Mouse (Mus musculus): ENCODE results near the gene Ptf1a.

The Ptf1a gene

DNA sequence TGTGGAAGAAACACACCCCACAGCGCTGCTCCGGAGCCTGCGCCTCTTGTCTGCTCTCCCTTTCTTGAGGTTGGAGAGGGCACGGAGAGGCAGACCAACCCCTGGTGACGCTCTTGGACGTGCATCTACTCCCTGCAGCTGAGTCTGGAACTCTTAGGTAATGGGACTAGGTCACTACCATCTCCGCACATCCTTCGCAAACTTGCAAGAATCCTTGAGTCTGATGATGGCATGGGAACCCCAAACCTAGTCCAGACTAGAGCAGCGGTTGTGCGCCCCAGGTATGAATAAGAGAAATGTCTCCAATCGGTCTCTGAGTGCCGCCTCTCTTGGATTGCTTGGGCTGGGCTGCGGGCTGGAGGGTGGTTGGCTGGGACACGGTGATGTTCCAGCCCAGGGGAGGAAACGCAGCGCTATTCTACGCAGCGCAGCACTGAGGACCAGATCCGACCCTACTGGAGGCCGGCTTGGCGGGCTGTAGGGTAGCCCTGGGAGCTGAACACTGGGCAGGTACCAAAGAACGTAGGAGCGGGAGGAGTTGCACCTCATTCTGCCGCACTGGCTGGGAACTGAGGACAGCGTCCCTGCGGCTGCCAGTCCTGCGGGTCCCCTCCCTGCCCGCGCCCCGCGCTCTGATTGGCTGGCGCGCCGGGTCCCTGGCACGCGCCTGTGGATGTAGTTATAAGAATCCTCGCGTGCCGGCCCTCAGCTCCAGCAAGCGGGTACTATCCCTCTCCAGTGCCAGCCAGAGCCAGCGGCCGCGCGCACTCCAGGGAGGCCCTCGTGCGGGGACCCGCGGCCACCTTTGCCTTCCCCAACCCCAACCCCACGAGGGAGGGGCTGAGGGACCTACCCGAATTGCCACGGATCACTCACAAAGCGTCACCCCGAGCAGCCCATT is at the start of gene Ptf1a:
Gene Ptf1a, plus strand, starts transcription at position 733 of the 901 bp plus-strand sequence.
- DNase-seq (ENCODE audit: low spot score in 2 of 2): no peak

DNA sequence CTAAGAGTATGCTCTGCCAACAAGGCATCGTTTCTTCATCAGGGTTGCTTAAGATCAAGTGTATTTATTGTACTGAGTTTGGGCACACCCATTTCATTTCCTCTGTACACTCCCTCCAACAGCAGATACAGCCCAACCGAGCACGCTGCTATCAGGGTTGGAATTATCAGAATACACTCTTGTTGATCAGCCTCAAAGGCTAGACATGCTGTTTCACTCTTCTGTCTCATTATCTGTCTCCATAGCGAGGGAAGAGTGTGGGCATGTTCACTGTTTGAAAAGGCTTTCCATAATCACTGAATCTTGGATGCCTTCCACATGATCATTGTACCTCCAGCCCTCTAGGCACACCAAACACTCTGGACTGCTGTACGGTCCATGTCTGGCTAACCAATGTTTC is 40.1 kb upstream of the Ptf1a start:
- DNase-seq (ENCODE audit: low spot score in 2 of 2): no peak

DNA sequence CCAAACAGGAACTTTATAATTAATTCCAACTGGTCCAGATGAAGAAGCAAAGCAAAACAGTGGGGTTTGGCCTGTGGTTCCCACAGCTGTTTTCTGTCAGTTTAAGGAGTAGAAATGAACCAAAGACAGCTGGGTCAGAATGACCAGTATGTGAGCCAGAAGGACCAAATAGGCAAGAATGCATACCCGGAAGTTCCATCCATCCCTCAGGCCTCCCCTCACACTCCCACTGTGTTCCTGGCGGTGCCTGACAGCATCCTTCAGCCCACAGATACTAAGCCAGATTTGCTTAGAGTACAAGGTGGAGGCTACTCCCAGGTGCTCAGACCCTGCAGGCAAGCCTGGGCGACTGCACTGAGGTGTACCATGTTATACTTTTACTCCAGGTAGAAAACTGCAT is 38.9 kb upstream of the Ptf1a start:
- DNase-seq (ENCODE audit: low spot score in 2 of 2): no peak

DNA sequence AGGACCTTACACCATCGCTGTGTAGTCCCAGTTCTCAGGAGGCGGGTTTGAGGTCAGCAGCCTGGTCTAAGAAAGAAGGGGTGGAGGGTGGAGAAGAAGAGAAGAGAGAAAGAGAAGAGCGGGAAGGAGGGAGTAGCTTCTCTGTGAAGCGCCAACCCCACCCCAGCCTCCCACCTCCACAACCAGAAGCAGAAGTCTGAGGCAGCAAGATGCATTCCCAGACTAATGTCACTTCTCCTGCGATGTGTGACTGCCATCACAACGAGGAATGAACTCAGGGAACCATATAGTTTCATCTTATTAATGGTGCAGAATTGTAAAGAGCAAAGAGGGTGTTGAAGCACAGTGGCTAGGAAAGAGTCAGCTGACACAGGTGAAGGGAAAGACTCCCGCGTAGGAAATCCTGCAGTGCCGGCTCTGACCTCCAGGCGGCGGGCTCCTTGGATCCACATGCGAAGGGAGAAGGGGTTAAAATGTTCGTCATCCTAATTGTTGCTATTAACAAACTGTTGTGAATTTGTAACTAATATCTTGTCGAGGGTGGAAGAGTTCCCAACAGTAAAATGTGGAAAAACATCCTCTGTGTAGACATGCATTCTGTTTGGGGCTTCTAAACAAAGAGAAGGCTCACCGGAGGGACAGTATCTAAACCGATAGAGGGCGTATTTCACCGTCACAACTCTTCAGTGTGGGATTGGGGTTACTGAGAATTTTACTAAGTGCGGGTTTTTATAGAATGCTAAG is 31.1 kb upstream of the Ptf1a start:
- DNase-seq (ENCODE audit: low spot score in 2 of 2): peak; percentile 58 to 71

DNA sequence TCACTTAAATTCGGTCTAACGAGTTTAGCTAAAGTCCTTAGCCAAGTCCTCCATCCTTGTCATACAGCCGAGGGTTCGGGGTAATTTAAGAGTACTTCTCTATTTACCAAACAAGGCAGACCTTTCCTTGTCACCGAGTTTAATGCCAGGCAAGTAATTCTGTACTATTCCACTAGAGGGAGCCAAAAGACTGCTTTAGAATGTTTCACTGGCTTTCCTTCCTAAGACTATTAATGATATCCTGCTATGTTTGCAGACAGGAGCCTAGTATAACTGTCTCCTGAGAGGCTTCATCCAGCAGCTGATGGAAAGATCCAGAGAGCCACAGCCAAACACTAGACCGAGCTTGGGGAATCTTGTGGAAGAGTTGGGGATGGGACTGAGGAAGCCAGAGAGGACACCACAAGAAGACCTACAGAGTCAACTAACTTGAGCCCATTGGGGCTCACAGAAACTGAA is 30.4 kb upstream of the Ptf1a start:
- peak in 1 of 2 experiments; percentile 50 for DNase-seq (ENCODE audit: low spot score in 2 of 2)

DNA sequence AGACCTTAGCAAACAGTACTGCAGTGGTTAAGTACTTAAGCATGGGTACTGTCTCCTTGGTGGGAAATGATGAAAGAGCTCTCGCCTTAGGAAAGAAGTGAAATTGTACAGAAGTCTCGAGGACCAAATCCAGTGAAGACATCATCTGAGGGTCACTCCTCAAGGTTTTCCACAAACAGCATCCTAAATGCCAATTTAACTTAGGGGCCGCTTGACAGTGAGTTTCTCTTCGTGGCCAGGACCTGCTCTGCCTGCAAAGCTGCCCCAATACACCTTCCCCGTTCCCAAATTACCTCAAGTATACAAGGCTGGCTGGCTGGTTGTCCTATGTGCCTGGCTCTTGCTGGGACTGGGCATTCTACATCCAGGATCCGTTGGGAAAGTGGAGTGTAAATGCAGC is 29.4 kb upstream of the Ptf1a start:
- no peak for DNase-seq (ENCODE audit: low spot score in 2 of 2)

DNA sequence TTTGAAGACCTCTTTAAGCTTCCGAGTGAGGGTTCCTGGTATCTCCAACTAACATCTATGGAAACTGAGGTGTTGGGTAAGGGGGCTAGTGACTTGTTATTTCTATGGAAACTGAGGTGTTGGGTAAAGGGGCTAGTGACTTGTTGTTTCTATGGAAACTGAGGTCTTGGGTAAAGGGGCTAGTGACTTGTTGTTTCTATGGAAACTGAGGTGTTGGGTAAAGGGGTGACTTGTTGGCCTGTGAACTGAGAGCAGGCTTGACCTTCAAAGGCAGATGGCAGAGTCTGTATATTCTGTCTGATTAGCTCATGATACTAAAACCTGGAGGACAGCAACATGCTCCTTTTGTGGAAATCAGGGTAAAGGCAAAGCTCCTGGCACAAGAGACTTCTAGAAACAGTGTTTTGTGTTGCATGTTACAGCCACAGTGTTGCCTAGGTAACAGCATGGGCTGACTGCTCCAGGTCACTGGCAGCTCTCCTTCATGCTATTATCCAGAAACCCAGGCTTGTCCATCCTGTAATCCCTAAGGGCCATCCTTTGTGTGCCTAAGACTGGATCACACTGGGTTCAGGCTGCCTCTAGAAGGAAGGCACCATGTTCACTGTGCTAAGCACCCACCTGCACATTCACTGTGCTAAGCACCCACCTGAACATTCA is 25.6 kb upstream of the Ptf1a start:
- no peak for DNase-seq (ENCODE audit: low spot score in 2 of 2)

DNA sequence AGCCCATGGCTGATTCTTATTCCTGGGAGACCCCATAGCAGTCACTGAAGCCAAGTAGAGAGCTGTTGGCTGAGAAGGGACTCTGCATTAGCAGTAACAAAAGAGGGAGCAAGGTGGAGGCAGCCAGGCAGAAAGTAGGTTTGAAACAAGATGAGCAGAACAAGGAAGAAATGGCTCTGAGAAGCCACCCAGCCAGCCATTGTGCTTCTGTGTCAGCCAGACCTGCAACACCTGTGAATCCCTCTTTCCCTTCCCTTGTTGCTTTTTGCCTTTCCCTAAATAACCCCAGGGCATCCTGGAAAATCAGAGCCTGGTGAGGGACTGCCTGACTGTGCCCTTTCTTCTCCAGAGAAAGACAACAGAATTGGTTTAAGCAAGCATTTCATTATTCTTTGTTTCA is 23.2 kb upstream of the Ptf1a start:
- no peak for DNase-seq (ENCODE audit: low spot score in 2 of 2)

DNA sequence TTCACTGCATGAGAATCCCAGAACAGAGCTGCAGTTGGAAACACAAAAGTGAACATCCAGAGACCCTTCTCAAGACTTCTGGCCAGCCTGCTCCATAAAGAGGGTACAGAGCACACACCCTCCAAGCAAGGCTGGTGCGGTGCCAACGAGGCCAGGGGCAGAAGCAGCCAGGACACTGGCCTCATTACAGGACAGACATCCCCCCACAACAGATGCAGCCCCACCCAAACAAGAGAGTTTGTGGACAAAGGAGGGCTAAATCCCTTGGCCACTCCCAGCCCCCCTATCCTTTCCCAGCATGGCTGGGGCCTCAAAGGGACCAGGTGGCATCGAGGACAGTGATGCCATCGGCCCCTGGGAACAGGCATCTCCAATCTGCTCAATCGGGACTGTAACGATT is 22.4 kb upstream of the Ptf1a start:
- no peak for DNase-seq (ENCODE audit: low spot score in 2 of 2)

DNA sequence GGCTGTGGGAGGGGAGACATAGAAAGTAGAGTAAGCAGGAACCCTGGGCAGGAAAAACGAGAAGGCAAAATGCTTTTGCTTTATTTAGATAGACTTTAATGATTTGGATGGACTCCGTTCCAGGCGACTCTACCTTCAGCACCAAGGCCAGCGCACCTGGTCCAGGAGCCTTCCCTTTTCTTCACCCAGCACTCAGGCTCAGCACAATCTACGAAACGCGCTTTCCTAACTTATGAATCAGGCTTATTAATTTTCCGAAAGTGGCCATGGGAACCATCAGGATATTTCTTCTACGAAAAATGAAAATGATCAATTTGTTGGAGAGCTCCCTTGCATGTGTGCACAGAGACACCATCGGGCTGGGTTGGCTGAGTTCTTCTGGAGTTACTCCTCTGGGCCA is 16.4 kb upstream of the Ptf1a start:
- DNase-seq (ENCODE audit: low spot score in 2 of 2): no peak

DNA sequence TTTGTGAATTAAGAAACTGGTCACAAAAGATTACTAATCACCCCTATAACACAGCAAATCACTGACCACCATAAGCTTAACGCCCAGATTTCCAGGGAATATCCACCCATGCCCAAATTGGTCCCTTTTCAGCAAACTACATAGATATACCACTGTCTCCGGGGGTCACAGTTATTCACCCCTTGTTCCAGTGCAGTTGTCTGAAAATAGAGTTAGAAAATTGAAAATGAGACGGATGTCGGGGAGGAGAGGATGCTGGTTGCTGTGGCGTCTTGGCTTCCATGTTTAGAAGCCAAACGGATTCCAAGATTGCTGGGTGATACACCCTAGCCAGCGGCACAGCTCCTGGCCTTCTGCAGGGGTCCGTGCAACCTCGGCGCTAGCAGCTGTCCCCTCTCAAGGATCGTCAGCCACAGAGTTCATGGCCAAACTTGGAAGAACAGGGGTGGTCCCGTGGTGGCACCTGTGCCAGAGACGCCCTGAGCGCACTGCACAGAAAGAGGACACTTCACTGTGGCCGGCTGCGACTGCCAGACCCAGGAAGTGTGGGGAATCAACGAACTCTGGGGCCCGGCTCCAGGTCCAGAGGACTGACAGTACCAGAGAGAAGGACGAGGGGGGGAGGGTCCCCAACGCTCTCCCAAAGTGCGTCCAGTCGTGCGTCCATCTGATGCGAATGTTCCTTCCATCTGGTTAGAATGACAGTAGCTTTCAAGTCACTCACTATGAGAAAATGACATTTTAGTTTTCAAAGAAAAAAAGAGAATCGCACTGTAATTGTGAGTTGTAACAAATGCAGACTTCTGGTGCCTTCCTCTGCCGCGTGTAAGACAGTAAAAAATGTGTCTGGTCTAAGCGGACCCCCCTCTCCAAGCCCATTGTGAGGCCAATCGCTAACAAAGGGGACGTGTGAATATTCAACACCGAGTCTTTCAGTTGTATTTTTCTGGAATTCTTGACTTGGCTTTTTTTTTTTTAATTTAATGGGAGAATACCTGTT is 15.5 kb upstream of the Ptf1a start:
- DNase-seq (ENCODE audit: low spot score in 2 of 2): no peak

DNA sequence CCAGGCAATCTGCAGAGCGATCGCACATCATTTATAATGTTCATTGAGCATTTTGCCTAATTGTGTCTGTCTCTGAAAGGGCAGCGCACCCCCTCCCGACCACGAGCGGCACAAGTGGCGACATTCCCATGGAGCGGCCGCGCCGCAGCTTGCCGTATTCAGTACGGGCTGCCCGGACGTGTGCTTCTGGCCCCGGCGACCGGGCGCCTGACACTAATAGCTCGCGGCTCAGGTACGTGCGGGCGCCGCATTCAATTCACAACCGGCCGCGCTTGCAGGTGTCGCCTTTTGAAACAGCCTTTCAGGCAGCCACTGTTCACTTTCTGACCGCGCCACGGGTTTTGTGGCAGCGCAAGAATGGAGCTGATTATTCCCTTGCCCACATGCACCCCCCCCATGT is 14.7 kb upstream of the Ptf1a start:
- DNase-seq (ENCODE audit: low spot score in 2 of 2): no peak

DNA sequence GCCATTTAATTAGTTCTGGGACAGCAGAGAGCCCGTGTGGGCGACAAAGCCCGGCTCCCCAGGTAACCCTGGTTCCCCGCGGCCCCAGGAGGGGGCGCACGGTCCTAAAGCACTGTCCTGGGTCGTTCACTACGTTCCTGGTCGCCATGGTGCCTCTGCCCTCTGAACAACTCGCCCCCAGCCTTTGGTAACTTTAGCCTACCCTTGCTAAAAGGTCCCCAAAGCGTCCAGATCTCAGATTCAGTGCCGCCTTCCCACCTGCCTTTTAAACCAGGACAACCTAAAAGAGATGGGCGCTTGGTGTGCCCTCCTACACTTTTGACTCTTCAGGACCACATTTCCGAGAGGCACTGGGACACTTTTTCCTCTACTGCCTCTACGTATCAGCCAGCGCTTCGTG is 14.3 kb upstream of the Ptf1a start:
- DNase-seq (ENCODE audit: low spot score in 2 of 2): no peak

DNA sequence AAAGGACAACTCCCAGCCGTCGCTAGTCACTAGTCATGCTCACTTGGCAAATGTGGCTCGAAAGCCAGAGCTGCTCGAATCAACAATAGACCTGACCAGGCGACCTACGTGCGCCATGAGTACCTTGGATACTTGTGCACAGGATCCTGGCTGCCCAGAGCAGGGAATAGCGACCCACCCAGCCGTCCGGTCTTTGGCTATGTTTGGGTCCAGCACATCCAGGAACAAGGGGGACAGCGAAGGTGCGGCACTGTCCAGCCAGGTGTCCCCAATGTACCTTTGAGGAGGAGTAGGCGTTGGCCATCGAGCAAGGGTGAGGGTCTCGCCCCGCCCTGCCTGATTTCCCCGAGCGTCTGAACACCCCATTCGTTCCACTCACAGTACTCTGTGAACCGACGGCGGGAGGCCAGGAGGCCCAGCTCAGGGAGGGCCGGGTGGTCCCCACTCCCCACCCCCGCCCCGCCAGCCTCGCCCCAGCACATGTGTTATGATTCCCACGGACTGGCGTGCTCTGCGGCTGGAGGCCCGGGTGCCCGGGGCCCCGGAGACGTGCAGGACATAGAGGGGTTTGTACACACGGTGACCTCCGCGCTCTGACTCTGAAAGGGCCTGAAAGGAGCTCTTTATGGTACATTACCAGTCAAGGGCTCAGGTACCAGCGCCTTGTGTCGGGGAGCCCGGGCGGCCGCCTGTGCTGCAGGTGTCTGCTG is 13.7 kb upstream of the Ptf1a start:
- no peak for DNase-seq (ENCODE audit: low spot score in 2 of 2)

DNA sequence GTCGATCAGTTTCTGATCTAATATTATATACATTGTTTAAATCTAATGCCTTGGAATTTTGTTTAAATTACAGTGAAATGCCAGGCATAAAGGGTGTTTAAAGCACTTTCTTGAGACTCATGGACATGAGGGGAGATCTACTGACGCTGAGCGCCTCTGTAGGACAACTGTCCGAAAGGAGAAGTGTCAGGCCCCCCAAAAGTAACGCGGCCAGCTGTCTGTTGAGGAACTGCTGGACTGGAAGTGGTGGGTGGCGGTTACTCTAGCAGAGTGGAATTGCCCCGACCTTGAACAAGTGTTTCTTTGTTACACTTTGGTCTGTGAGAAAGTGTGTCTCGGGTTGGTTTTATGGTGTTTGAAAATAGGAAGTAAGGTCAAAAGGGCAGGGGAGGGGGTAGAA is 1.1 kb upstream of the Ptf1a start:
- no peak for DNase-seq (ENCODE audit: low spot score in 2 of 2)

DNA sequence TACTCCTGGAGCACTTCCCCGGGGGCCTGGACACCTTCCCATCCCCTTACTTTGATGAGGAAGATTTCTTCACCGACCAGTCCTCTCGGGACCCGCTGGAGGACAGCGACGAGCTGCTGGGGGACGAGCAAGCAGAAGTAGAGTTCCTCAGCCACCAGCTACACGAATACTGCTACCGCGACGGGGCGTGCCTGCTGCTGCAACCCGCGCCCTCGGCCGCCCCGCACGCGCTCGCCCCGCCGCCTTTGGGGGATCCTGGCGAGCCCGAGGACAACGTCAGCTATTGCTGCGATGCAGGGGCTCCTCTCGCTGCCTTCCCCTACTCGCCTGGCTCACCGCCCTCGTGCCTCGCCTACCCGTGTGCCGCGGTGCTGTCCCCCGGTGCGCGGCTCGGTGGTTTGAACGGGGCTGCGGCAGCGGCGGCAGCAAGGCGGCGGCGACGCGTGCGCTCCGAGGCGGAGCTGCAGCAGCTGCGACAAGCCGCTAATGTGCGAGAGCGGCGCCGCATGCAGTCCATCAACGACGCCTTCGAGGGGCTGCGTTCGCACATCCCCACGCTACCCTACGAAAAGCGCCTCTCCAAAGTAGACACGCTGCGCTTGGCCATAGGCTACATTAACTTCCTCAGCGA is 523 bp downstream of the Ptf1a start:
- no peak for DNase-seq (ENCODE audit: low spot score in 2 of 2)

DNA sequence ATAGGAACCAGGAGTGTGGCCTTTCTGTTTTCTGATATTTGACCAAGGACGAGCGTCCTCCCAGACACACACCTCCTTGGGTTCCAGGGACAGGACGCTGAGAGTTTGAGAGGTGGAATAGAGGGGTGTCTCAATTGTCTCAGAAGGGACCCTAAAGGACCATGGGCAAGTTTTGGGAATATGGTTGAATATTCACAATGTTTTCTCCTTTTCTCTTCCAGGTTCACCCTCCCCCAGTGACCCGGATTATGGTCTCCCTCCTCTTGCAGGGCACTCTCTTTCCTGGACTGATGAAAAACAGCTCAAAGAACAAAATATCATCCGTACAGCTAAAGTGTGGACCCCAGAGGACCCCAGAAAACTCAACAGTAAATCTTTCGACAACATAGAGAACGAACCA is 1.3 kb downstream of the Ptf1a start:
- DNase-seq (ENCODE audit: low spot score in 2 of 2): no peak

DNA sequence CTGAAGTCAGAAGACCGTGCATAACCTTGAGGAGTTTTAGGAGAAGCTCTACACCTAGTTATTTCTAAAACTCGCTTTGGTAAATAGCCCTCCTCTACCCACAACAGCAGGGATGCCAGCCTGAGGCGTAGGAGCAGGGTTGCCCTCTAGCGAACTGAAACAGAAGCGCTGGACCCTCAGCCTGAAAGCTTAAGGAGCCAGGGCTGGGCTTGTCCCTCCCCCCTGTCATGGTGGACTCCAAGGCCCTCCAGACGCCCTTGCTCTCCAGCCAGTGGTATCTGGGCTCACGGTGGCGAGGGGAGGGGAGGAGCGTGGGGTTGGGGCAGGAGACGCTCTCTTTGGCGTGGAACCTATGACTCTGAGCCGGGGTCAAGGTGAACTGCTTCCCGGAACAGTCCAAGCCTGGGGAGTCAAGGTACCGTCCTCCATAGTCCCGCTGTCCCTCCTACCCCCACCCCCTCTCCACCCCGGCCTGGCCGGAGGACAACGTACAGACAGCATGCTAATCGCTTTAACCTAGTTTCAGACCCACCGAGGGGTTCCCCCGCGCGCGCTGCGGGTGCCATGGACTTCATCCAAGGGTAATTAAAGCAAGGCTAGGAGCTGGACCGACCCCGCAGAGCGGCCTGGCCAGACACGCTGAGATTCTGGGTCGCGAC is 2.7 kb downstream of the Ptf1a start:
- peak in 1 of 2 experiments; percentile 51 for DNase-seq (ENCODE audit: low spot score in 2 of 2)

DNA sequence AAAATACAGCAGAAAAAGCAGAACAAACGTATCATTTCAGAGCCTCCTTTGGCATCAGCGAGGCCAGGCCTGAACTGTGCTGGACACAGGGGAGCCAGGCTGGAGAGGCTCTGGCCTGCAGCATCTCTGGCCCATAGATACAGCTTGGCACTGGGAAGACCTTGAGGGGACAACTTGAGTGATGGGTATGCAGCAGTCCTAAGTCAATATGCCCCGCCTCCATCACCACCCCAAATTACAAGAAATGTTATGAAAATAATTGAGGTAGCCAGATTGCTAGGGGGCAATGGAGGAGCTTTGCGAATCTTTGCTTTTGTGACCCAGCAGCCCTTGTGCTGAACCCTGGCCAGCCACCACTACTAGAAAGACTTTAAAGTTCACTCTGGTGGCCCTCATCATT is 3.8 kb downstream of the Ptf1a start:
- DNase-seq (ENCODE audit: low spot score in 2 of 2): no peak

All from right cerebral cortex, postnatal 10 days (tissue).